Mouse (Mus musculus) adipocyte (in vitro differentiated cells): ENCODE measurements at regions not wholly inside any gene's neighbourhood (a gene's known extent, or its start where the extent isn't known, plus 50 kb on each side); places are given as distances from the start of the nearest gene placed in this dataset.

Experiments used
- DNase-seq: peaks from one replicate; pipeline ENCODE4 v3.0.0-alpha.2; 2016; ENCODE audit warnings: low spot score

DNA sequence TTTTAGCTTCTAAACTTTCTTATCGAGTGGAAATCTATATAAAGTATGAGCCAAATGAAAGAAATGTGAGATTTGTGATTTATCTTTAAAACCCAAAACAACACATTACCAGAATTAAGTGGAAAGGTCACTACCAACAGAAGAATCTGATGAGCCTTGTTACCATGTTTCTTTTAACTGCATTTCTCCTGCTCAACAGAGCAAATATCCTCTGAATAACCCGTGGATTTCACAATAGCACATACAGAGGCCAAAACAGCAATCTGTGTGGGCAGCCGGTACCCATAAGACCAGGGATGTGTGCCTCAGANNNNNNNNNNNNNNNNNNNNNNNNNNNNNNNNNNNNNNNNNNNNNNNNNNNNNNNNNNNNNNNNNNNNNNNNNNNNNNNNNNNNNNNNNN lies 85.3 kb downstream of the 4930444P10Rik start:
- peak; percentile 25 for DNase-seq

DNA sequence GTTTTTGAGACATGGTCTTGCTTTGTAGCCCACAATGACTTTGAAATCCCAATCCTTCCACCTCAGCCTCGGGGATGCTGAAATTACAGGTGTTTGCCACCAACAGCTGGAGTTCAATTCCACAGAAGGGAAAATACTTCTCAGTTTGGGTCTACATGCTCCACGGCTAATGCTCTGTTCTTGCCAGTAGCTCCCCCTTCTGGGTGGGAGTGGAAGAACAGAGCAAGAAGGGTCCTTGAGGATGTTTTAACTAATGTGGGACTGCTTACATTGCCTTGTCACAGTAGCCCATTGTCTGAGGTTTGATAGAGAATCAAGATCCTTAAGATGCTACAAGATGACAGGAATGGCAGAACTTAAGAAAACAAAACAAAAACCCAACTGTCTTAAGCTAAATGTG lies 86.2 kb downstream of the 4930444P10Rik start:
- no peak for DNase-seq

DNA sequence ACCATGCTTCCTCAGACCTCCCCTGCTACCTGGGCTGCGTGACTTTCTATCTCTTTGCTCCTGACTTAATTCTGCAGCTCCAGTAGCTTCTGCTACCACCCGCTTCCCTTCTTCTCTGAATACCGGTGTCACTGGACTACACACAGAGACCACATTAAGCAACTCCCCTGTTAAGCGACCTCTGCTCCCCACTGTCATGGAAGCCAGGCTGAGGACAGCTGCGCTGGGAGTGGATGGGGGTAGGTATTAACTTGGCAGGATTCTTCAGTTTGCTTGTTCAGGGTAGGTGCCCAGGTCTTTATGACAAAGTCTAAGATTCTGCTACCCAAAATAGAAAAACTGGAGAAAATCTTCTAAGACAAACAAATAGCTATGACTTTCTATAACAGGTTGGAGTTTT lies 96.0 kb downstream of the 4930444P10Rik start:
- no peak for DNase-seq

DNA sequence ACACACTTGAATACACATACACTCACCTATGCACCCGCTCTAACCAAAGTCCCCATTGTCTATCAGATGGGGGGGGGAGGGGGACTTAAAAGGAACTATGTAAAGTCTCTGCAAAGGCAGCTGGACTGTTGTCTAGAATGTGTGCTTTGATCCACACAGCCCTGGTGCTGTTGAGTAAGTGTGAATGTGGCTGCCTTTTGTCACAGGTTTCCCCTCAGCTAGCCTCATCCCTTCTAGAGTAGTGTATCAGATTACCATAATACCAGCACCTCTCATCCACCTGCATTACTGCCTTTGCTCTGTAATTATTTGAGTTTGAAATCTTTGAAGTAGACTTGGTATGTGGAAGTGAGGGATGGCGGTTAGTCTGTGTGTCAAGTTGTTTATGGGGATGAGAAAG lies 96.8 kb downstream of the 4930444P10Rik start:
- no peak for DNase-seq

DNA sequence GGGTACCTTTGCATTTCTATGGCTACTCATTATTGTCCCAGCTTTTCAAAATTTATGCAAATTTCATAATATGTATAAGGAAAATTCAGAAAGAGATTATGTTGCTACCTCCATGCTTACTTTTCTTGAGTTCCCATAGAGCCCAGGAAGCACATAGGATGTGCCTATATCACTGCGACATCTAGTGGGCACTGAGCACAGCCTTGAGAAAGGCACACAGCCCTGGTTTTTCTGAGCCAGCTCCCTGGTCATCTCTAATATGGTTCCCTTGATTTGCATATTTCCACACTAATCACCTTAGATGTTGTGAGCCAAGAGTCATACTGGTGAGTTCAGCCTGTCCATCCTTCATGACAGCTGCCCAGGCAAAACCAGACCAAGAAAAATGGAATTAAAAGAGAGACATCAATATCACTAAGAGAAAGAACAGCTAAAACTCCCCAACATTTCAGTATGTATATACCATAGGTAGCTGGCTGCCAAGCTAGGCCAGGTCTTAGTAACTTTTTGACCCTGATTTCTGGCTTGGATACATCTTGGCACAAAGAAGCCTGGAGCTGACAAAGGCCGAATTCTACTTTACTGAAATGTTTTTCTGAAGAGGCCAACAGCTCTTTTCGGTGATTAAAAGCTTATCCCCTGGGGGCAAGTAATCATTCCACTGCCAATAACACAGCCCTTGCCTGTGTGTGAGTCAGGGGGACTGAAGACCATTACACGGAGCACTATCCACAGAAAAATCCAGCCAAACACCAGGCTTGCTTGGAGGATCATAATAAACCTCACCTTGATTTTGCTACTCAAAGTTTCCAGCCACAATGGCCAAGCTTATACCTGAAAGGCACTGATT lies 99.3 kb downstream of the 4930444P10Rik start:
- peak; percentile 28 for DNase-seq

DNA sequence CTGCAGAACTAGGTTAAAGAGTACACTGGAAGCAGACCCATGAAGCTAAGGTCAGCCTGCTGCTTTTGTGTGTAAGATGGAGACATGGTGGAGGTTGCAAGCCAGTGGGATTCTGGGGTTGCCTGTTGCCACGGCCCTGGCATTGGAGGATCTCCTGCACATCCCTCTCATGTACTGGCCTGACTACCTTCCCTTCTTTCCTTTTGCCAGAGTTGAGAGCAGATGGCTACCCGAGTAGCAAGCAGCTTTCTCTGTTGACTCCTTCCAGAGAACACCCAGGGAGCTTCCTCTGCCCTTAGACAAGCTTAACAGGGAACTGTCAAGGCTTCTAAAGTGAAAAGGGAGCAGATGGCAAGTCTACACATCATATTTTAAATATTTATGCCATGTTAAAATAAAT lies 102.1 kb downstream of the 4930444P10Rik start:
- DNase-seq, result no peak

DNA sequence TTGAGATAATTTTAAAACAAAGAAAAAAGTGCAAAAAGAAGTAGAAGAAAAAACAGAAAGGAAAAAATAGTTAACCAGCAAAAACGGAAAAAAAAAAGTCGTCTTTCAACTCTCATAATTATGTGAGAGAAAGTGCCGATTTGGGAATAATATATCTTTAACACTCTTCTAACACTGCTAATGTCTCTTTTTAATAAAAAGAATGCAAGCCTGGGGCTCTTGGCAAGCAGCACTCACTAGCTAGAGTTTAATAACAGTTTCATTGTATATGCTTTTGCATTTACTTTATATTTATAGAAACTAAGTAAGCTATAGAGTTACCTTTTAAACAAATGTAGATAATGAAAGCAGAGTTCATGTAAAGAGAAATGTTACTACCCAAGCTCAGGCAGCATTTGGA lies 107.5 kb downstream of the 4930444P10Rik start:
- DNase-seq, result no peak

DNA sequence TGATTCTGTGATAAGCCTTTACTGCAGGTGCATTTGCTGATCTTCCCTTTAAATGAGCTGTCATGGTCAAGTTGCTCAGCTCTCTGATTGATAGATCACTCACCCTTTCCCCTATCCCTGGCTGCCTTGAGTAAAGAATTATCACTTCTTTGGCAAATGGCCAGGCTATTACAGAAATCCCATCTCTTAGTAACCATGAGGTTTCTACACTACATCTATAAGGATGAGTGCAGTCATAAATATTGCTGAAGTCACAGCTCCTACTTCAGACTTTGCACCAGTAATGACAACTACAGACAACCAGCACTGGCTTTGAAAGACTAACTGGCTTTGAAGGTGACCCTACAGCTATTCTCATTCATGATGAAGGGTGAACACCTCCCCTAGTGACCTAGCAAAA lies 113.8 kb downstream of the 4930444P10Rik start:
- no peak for DNase-seq

DNA sequence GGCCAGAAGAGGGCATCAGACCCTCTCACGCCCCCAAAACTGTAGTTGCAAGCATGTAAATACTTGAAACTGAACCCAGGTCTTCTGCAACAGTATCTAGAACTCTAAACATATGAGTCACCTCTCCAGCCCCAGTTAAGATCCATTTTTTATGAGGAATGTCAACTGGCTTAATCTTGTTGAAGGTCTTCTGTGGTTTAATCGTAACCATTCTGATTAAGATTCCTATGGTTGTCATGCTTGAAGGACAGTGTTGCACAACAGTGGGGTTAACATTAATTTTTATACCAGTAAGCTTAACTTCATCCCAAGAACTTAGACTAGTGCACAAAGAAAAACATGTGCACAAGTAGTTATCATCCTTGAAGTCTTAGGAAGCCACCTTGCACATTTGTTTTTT lies 133.5 kb downstream of the 4930444P10Rik start:
- DNase-seq, result no peak

DNA sequence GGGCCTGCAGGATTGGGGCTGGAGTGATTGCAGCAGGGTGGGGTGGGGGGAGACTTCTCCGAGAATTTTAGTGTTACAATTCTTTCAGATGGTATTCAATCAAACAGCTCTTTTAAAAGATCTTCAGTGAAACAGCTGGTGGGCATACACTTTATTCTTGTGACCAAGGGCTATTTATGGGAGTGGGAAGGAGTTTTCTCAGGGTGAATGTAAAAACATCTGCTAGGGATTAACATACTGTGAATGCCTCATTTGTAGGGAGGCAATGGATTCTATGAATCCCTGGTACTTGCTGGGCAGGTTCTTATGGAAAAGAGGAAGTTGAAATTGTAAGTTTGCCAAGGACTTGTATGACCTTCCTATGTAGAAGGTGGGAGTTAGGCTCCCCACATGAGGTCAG lies 134.5 kb downstream of the 4930444P10Rik start:
- no peak for DNase-seq

DNA sequence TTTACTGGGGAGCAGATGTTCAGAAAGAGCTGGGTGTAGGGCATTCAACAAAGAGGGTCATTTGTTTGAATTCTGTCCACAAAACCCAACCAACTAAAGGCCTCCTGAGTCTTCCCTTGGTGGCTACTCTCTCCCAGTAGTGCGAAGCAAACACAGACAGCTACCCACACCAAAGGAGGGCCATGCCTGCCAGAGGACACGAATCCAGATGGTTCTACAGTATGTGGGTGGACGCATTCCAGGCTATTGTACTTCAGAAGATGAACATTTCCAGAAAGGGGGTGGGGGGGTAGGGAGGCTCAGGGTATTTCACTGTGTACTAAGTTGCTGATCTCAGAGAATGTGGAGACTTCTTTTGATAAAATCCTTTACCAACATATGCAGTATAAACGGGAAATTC lies 149.5 kb downstream of the 4930444P10Rik start:
- DNase-seq, result no peak

DNA sequence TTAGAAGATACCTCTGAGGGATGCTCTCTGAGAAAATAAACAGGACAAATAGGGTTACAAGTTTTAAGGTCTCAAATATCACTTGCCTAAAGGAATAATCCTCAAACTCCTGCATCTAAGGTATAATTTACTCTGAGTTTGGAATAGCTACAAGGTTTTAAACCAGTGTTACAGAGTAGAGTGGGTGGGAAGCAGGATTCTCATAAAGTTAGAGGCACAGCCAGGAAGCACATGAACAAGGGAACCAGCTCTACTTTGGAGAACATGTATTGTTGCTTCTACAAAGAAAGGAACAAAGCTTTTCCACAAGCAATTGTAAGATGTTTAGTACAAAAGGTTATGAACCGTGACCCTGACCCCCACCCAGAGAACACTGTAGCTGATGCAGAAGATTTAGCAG lies 150.1 kb downstream of the 4930444P10Rik start:
- no peak for DNase-seq
